Mouse (Mus musculus) embryonic stem cell, embryonic (primary cell): ENCODE results near the gene Smg9.

Source experiments
- CTCF ChIA-PET, 4 experiments: fragments of 300-600 bp in 2 of 4; fragments of 350-600 bp in 2 of 4; sonication (Branson Sonifier 250); formaldehyde crosslinking; loops; one replicate each; lab custom pipeline; 2022; ENCODE audit warnings: inconsistent platforms in 2 of 4; lab: Charles Lee
- POLR2A ChIA-PET, 4 experiments: fragments of 300-600 bp in 2 of 4; fragments of 350-600 bp in 2 of 4; sonication (Branson Sonifier 250); formaldehyde crosslinking; loops; one replicate each; lab custom pipeline; 2022; ENCODE audit warnings: antibody characterized with exemption in 4 of 4, inconsistent platforms in 1 of 4; lab: Charles Lee

Smg9 gene

GRCm38 (mm10) chr7:24419579-24419978, 20.2 kb downstream of the Smg9 start:
- CTCF ChIA-PET, result interaction anchor here in 2 of 4 experiments (1.2 to 2.0 kb wide), 2 partner anchors 35 to 53 kb away, joined by 5 read pairs; no protein-coding TSS in a partner anchor
- POLR2A ChIA-PET, result interaction anchor here in 3 of 4 experiments (0.8 to 2.5 kb wide), 6 partner anchors 10 to 111 kb away, joined by 3 to 8 read pairs (median 4); partner anchors contain the start of gene Irgq (in 1 of the 3)

- CTCF ChIA-PET, result interaction anchor here in 3 of 4 experiments (0.6 to 2.2 kb wide), 5 partner anchors 15 to 207 kb away, joined by 3 to 11 read pairs (median 4); no protein-coding TSS in a partner anchor
- POLR2A ChIA-PET, result interaction anchor here in 1 of 4 experiments (1.0 to 2.2 kb wide), 2 partner anchors 8 to 22 kb away, joined by 3 to 6 read pairs; partner anchors contain the start of gene Smg9
Measured at GRCm38 (mm10) chr7:24421648-24422047, 22.2 kb downstream of the Smg9 start.

DNA sequence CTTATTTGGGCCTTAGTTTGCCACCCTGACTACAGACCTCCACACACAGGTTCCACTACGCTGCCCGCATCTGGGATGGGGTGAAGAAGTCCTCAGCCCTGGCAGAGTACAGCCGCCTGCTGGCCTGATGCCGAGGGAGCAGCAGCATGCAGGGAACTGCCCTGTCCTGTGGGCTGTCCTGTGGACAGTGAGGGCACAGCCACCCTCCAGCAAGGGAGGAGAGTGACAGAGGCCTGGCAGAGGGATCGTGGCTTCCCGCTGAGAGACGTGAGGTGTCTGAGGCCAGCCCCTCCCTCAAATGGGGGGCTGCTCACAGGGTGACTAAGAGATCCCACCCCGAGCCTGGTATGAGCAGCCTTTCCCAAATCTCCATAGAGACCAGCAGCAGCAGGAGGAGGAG, 22.8 kb downstream of the Smg9 start:
- POLR2A ChIA-PET, result interaction anchor here in 3 of 4 experiments (0.5 to 2.2 kb wide), 9 partner anchors 8 to 81 kb away, joined by 3 to 6 read pairs (median 3); partner anchors contain the start of gene Smg9 (in 1 of the 3)
- CTCF ChIA-PET, result interaction anchor here in 2 of 4 experiments (0.5 to 2.2 kb wide), 4 partner anchors 15 to 179 kb away, joined by 3 to 11 read pairs (median 4); no protein-coding TSS in a partner anchor

- CTCF ChIA-PET, result interaction anchor here in 3 of 4 experiments (0.5 to 2.2 kb wide), 4 partner anchors 19 to 93 kb away, joined by 3 to 11 read pairs (median 4); no protein-coding TSS in a partner anchor
- POLR2A ChIA-PET, result interaction anchor here in 3 of 4 experiments (0.5 to 2.1 kb wide), 13 partner anchors 9 to 111 kb away, joined by 3 to 8 read pairs (median 3); partner anchors contain the start of gene Zfp428 (in 1 of the 3)
Measured at GRCm38 (mm10) chr7:24423107-24423763, 23.8 kb downstream of the Smg9 start.

DNA sequence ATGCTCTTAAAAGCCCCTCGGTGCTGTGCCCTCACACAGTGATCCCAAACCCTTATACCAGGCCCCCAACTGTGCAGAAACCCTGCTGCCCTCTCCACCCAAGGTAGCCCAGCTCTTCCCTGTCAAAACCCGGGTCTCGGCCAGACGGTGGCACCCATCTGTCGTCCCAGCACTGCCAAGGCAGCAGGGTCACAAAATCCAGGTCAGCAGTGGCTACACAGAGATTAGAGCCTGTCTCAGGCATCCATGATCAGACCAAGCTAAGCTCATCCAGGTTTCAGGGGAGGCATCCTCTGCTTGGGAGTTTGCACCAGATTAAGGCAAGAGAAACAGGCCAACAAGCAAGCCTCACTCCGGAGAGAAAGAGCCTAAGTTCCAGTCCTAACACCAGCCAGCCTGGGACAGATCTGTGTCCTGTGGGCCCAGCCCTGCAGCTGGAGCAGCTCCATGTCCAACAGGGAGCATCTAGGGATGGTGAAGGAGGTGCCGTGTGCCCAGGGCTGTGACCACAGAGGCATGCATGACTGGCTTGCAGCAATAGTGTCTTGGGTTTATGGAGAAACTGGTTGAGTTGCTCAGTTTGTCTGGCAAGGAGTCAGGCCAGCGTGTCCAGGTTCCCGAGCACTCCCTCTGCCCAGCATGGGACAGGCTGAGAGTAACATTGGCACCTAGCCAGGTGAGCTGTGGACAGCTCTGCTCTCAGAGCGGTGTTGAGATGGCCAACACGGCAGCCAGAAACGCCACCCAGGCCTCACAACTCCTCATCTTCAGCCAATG, 24.7 kb downstream of the Smg9 start:
- ChIA-PET CTCF (no interaction called here), POLR2A (interaction anchor here in 3 of 4 experiments (0.5 to 2.1 kb wide), 8 partner anchors 8 to 110 kb away, joined by 3 to 8 read pairs (median 3); no protein-coding TSS in a partner anchor)

- CTCF ChIA-PET, result interaction anchor here in 2 of 4 experiments (1.1 to 2.2 kb wide), 3 partner anchors 16 to 21 kb away, joined by 3 to 8 read pairs (median 3); no protein-coding TSS in a partner anchor
Measured at GRCm38 (mm10) chr7:24425919-24426318, 26.5 kb downstream of the Smg9 start.

GRCm38 (mm10) chr7:24427168-24427567, 27.7 kb downstream of the Smg9 start:
- CTCF ChIA-PET, result interaction anchor here in 2 of 4 experiments (1.2 to 3.2 kb wide), 4 partner anchors 15 to 46 kb away, joined by 3 to 14 read pairs (median 6); no protein-coding TSS in a partner anchor
- POLR2A ChIA-PET, result interaction anchor here in 1 of 4 experiments (0.7 to 0.9 kb wide), 3 partner anchors 13 to 127 kb away, joined by 3 to 5 read pairs (median 3); no protein-coding TSS in a partner anchor

More at GRCm38 (mm10) chr7:24425919-24426318, 26.5 kb downstream of the Smg9 start:
- POLR2A ChIA-PET, result interaction anchor here in 1 of 4 experiments (1.1 to 1.4 kb wide), 3 partner anchors 10 to 17 kb away, joined by 3 to 4 read pairs (median 3); no protein-coding TSS in a partner anchor

DNA sequence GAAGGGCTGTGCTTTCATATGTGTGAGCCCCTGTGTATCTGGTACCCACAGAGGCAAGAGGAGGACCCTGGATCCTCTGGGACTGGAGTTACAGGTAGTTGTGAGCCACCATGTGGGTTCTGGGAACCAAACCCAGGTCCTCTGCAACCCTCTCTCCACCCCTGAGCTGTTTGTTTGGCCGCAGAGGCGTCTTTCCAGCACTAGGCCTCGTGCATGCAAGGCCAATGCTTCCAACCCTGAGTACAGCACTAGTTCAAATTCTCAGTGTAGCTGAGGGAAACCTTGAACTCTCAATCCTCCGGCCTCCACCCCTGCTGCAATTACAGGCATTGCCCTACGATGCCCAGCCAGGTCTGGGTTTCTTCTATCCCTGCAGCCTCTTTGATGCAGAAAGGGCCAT, 29.3 kb downstream of the Smg9 start:
- ChIA-PET CTCF (interaction anchor here in 1 of 4 experiments (1.1 to 3.2 kb wide), 2 partner anchors 13 to 44 kb away, joined by 3 to 14 read pairs; no protein-coding TSS in a partner anchor), POLR2A (interaction anchor here in 2 of 4 experiments (0.5 to 1.3 kb wide), 3 partner anchors 29 to 109 kb away, joined by 3 to 4 read pairs (median 3); no protein-coding TSS in a partner anchor)

DNA sequence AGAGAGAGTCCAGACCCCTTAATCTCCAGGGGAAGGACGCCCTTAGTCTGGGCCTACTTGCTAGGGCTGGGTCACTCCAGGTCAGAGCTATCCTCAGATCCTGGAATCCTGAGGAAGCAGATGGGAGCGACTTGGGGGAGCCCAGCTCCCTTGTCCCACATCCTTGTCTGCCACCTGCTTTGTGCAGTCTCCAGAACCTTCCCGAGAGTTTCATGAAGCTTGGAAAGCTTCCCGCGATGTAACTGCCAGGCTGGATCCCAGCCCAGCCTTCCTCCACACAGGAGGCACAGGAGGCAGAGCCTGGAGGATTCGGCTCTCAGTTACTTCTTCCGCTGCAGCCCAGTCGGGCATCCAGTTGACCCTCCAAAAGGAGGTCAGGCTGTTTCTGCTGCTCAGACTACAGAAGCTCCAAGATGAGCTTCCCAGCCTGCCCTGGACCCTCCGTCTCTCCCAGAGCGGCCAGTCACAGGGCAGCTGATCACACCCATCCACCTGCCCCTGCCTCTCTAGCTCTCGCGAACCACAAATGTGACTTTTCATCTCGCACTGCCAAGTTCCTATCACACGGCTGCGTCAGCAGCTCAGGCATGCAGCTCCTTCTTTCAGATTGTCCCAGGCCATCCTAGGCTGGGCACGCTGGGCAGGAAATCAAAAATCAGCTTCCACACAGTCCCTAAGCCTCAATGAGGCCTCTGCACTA, 30.1 kb downstream of the Smg9 start:
- CTCF ChIA-PET, result interaction anchor here (0.7 to 3.2 kb wide), 9 partner anchors 9 to 172 kb away, joined by 3 to 14 read pairs (median 3); no protein-coding TSS in a partner anchor
- POLR2A ChIA-PET, result interaction anchor here in 3 of 4 experiments (0.6 to 1.9 kb wide), 9 partner anchors 9 to 109 kb away, joined by 3 to 7 read pairs (median 4); partner anchors contain the start of gene Smg9 (in 1 of the 3)

DNA sequence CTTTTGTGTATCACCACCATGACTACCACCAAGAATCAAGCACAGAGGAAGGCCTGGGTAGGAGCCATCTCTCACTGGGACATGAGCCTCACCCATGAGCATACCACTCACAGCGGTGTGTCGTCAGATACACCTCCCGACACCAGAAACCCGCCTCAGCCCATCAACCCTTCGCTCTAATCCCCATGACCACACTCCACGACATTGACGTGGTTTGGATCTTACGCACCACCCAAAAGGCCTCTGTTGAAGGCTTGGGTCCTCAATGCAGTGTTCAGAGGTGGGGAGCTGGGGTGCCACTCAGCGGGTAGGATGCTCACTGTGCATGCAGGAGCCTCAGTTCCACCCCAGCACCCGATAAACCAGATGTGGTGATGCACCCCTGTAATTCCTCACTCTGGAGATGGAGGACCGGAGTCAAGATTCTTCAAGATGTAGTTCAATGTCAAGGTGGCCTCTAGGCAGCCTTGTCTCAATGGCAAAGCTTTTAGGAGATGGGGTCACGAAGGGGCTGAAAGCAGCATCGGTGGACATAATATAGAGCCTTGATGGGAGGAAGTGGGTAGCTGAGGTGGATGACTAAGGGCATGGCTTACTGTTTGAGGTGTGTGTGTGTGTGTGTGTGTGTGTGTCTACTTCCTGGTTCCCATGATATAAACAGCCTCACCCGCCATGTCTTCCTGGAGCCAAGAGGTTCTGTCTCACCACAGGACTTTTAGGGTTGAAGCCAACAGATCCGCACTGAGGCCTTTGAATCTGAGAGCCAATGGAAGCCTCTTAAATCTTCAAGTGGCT, 31.3 kb downstream of the Smg9 start:
- ChIA-PET POLR2A (interaction anchor here in 3 of 4 experiments (0.6 to 1.9 kb wide), 4 partner anchors 10 to 31 kb away, joined by 3 to 7 read pairs (median 4); partner anchors contain the start of gene Smg9 (in 1 of the 3)), CTCF (interaction anchor here in 3 of 4 experiments (0.6 to 1.6 kb wide), 3 partner anchors 11 to 70 kb away, joined by 3 to 6 read pairs (median 4); no protein-coding TSS in a partner anchor)

DNA sequence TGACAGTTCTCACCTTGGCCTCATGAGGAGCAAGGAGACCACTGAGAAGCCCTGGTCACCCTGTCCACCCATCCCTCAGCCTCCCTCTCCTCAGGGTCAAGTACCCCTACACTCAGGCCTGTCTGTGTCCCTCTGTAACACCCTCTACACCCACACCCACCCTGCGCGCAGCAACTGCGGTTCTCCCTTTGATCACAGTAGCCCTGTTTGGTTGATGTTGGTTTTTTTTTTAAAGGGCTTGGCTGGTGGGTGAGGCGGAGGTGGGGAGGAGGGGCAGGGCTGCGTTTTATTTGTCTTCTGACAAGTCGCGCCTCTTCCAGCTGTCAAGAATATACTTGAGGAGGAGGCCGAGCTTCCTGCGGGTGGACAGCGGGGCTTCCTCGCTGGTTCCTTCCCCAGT, 32.3 kb downstream of the Smg9 start:
- POLR2A ChIA-PET, result interaction anchor here in 2 of 4 experiments (0.6 to 1.3 kb wide), 7 partner anchors 8 to 32 kb away, joined by 3 to 6 read pairs (median 4); partner anchors contain the start of genes Plaur (in 1 of the 2) and Smg9 (in 1 of the 2)
- CTCF ChIA-PET, result interaction anchor here in 3 of 4 experiments (0.6 to 2.8 kb wide), 4 partner anchors 9 to 69 kb away, joined by 4 to 19 read pairs (median 6); no protein-coding TSS in a partner anchor

DNA sequence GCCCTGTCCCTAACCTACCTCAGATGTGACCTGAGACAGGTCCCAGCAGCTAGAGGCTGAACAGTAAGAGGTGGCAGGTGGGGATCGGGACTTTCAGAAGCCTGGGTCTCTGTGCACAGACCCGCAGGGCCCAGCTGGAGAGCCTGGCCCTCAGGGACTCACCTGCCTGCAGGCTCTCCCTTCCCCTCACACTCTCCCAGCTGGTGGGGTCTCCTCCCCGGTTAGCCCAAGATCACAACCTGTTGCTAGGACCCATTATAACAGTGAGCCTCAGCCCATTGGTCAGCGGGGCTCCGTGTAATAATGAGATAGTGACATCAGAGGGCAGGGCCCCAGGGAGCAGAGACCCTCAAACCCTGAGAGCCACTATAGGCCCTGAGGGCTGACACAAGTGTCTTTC, 35.9 kb downstream of the Smg9 start:
- ChIA-PET CTCF (interaction anchor here in 3 of 4 experiments (0.6 to 0.8 kb wide), 7 partner anchors 11 to 596 kb away, joined by 5 to 9 read pairs (median 7); no protein-coding TSS in a partner anchor), POLR2A (interaction anchor here in 3 of 4 experiments (0.6 to 2.1 kb wide), 12 partner anchors 9 to 72 kb away, joined by 3 to 8 read pairs (median 3); partner anchors contain the start of genes Plaur (in 1 of the 3) and Zfp428 (in 1 of the 3))

DNA sequence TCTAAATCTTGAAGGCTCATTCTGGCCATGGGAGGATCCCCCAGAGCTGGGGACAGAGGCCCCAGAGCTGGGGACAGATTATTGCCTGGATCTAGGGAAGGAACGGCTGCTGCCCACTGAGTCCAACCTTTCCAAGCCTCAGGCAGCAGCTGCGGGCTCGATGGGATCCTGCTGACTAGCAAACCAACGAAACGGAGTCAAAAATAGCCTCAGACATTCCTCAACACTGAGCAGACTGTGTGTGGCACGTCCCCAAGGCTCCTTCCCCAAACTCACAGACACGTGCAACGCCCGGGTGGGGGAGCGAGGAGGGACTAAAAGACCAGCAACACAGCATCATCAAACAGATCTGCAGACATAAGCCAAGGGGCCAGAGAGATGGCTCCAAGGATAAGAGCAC, 38.6 kb downstream of the Smg9 start:
- CTCF ChIA-PET, result interaction anchor here in 3 of 4 experiments (0.6 to 2.1 kb wide), 7 partner anchors 8 to 183 kb away, joined by 3 to 8 read pairs (median 3); partner anchors contain the start of gene Zfp108 (in 1 of the 3)
- POLR2A ChIA-PET, result interaction anchor here in 3 of 4 experiments (0.6 to 1.1 kb wide), 6 partner anchors 15 to 161 kb away, joined by 3 to 6 read pairs (median 3); partner anchors contain the start of gene Smg9 (in 1 of the 3)

GRCm38 (mm10) chr7:24439191-24439590, 39.8 kb downstream of the Smg9 start:
- ChIA-PET POLR2A (interaction anchor here in 2 of 4 experiments (0.9 to 1.1 kb wide), 2 partner anchors 10 to 39 kb away, joined by 3 read pairs; partner anchors contain the start of gene Smg9 (in 1 of the 2)), CTCF (interaction anchor here (0.6 to 9.2 kb wide), 7 partner anchors 9 to 80 kb away, joined by 3 to 117 read pairs (median 3); no protein-coding TSS in a partner anchor)

DNA sequence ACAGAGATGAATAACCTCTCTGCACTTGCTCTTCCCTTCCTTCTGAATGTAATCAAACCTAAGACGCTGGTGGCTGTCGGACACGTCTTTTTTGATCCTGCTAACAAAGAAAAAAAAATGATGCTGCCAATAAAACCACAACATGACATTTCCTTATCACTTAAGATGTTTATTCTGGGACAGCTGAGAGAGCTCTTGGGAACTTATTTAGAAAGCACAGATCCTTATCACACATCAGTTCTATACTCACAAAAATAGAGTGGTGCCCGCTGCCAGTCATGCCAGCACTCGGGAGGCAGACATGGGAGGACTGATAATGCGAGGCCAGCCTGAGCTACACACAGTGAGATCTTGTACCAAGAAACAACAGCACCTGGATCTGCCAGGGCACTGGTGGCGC, 40.5 kb downstream of the Smg9 start:
- ChIA-PET CTCF (interaction anchor here in 2 of 4 experiments (0.6 to 9.2 kb wide), 2 partner anchors 33 to 79 kb away, joined by 3 to 117 read pairs; no protein-coding TSS in a partner anchor), POLR2A (interaction anchor here in 1 of 4 experiments (0.9 kb wide), 1 partner anchor 10 kb away, joined by 3 read pairs; no protein-coding TSS in a partner anchor)
